Mouse (Mus musculus) cerebellum, adult 18-20 months (tissue): ENCODE measurements at regions not wholly inside any gene's neighbourhood (a gene's known extent, or its start where the extent isn't known, plus 50 kb on each side); places are given as distances from the start of the nearest gene placed in this dataset.

Source experiments
- DNase-seq, 2 experiments: peaks; one replicate each; pipeline ENCODE4 v3.0.0; 2021

DNA sequence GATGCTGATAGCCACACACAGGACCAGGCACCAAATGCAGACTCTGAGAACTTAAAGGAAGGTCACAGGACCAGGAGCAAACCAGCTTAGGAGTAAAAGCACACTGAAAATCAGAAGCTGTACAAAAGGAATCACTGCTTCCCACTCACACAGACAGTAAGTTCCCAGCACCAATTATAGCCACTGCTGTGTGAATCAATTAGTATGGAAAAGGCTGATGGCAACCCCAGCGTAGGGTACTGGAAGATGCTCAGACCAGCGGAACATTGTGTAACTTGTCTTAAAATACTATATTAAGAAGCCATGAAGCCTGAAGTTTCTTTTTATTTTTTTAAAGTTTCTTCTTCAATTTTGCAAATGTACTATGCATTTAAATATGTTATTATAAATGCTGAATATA, 115.8 kb downstream of the Lnpk start:
- DNase-seq = no peak

DNA sequence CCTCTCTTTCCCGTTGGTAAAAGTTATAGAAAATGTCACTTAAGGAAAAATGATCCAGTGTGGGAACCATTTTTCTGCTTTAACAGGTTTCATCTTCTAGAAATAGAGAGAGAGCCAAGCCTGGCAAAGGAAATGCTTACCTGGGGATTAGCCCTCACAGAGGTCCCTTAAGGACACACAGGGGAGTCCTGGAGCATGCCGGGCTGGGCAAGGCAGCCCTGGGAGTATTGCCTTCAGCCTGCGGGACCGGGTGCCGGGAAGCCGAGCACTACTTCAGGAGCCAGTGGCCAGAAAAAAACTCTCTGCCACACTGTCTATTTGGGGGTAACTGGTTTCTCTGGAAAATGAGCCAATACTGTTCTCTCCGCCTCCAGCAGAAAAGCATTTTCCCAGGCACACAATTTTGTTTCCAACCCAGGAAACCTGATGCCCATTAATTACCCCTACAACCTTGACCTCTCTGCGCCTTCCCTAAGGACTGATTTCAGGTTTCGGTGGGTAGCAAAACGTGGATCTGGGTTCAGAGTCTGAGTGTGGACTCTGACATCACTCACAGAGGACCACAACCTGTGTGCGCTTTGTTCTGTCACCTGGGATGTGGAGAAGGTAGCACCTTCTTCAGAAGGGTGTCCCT, 117.9 kb downstream of the Lnpk start:
- no peak for DNase-seq

DNA sequence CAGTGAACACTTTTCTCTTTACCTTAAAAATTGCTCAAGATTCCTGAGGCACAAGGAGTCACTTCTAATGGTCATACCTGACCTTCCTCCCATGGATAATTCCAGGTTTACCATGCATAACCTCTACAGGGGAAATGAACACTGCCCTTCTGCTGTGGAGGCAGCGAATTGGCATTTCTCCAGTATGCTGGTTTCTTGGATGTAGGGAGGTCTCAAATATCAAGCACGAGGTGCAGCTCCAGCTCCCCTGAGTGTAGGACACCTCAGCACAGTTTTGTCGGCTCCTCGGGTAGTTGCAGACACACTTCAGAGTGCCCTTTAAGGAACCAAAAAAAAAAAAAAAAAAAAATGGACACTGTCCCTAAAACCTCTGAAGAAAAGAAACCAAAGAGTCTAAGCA, 124.8 kb downstream of the Lnpk start:
- no peak for DNase-seq

DNA sequence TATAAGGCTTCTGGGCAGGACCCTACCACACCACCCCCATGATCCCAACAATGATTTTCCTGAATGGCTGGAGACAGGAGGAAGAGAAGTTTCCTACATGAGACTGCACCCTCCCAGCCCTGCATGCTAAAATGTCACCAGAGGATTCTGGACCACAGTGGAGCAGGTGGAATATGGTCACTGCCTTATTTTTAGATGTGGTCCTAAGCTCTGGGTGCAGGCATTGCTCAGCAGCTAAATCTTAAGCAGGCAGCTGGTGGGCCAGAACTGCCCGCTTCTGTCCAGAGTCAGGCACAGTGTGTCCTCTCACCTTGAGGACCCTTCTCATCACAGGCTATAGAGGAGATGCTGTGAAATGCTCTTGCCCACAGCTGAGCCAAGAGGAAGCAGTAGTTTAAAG, 126.6 kb downstream of the Lnpk start:
- no peak for DNase-seq

DNA sequence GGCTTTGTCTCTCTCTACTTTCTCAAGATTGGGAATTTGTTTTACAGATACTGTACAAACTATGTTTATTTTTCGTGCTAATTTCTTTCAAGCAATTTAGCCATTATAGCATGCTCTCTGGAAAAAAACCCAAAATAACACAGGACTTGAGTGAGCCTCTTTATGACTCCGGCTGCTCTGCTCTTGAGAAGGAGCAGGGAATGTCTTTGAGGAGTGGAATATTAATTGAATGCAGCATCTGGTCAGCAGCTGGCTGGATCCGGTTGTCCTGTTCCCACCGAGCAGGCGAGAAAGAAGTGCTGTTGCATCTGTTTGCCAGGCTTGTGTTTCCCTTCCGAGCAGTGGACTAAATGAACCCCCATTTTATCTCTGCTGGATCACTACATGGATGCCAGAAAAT, 127.7 kb downstream of the Lnpk start:
- no peak for DNase-seq

DNA sequence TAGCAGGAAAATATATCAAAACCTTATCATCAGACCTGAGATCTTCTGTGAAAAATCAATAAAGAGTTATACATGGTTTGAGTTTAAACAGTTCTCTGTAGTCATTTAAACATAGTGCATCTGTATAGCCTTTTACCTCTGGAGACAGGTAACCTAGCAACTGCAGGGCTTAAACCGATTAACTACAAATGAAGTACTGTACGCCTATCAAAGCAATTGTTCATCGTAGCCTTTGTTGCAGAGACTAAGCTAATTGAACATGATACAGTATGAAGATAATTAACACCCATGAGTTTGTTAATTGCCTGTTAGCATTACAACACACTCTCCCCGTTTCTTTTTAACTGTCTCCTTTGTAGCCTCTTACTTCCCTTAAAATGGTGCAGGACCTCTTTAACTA, 128.2 kb downstream of the Lnpk start:
- DNase-seq = no peak

DNA sequence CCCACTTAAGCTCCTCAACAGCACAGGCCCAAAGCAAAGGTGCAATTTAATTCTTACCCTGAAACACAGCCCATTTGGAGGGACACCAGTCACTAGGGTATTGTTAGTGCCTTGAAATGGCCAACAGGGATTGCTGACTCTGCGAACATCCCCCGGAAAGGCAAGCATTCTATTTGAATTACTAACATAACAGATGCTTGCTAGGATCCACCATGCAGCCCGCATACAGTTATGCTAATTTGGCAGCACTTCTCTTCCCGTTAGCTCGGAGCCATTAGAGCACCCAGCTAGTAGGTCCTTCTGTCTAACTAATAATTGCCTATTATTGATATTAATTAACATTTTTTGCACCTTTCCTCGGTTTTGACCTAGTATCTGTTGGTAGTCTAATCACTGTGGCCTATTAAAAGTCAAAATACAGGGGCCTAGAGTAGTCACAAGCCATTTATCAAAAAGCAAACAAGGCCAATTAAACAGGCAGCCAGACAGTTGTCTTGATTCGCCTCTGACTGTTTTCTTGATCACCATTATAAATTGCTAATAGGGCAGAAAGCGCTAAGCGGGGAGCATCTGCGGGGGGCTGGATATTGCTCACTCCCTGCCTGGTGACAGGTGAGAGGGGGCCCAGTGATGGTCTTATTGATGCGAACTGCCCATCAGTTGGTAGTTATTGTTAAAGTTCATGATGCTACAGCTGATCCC, 129.0 kb downstream of the Lnpk start:
- DNase-seq = no peak

DNA sequence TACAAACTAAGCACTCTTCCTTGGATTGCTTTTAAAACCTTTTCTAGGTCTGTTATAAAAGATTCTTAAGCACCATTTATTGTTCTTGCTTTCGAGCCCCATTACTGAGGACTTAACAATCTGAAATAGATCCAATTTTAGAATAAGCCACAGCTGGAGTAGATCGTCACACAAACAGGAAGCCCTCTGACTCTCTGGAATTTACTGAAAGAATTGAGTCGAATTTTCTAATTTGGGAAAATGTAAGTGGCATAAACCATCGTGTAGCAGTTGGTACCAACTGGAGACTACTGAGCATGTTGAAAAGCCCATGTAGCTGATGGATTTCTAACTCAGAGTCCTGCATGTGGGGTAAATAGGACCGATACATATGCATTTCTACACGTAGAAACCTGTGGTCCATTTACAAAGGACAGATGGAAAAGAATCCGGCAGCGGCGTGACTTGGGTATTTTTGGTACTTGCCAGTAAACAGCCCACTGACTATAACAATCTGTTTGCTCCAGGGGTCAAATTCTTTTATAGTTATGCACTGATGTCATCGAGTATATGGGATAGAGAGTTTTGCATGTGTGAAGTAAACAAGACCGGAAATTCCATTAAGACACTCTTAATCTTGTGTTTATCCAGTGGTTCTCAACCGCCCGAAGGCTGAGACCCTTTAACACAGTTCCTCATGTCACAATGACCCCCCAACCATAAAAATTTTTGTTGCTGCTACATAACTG, 143.9 kb downstream of the Lnpk start:
- DNase-seq = no peak

DNA sequence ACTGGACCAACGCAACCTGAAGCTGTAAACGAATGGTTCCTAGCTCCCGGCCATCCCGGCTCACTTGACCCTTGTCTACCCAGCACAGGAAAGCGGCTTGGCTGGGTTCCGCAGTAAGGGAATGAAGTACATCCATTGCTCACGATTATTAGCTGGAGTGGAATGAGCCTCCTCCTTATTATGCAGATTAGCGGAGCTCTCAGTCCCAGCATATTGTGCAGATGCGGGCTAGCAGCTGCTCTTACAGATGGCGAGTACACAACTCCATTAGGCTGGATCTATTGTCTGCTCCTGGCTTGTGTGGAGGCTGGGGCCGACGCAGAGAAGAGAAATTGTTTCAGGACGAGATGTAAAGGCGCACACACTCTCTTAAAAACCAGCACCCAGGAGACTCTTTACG, 152.5 kb downstream of the Lnpk start:
- DNase-seq = no peak

DNA sequence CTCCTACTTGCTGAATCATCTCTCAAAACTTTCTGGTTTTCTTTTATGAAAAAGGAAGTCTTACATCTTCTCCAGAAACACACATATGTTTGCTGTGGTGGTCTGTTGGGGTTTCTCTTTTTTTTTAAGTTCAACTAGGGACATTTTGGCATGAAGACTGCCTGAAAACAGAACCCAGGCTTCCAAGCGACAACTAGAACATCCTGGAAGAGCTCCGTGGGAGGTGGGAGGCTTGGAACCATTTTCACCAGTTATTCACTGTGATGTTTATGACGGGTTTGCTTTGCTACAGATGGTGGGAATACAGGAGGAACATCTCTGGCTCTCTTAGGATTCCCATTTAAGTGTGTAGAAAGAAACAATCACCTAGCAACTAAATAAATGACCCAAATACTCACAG, 154.5 kb downstream of the Lnpk start:
- no peak for DNase-seq

DNA sequence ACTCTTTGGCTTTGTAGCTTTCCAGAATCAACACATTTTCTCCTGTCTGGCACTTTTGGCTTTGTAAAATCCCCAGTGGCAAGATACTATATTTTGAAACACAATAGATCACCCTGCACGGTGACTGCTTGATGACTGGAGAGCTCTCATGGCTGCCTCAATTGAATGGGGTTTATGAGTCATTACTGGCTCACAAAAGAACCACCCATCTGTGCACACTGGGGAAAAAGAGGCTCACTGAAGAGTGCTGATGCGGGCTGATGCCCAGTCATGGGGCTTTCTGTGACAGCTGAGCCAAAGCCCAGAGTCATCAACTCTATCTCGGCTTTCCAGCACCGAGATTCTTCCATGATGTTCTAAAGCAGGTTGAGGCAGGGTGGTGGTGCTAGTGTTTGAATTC, 163.1 kb downstream of the Lnpk start:
- no peak for DNase-seq

DNA sequence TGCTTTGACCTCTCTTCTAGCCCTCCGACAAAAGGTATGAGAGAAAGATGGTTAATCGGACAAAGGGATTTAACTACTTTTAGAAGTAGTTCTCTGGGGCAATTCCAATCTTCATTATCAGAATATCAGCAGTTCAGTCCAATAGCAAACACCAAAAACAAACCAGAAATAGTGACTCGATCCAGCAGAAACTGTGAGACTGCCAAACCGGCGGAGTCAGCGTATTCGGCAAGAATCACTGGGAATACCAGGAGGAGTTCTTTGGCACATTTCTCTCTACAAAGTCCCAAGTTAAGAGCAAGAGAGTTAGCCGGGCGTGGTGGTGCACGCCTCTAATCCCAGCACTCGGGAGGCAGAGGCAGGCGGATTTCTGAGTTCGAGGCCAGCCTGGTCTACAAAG, 164.5 kb downstream of the Lnpk start:
- DNase-seq = no peak

DNA sequence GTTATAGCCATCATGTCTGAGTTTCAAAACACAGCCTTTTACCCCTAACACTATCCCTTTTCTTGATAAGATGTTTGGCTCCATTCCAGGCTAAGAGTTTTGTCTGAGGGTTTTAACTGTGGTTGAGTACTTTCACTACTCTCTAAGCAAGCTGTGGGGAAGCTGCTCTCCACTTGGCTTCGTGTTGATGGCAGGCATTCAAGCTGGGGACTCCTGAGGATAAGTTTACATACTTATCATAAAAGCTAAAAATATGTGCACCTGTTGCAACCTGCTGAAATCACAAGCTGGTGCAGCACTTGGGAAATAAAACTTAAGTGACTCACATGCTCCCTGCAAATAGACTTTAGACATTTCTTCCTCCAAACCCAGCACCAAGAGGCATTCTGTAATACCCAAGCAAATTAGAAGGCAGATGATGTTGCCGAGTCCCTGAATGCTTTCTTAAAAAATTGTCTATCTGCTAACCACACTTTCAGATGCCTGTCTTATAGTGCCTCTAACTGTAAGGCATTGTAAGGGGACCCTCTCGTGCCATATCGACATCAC, 169.3 kb downstream of the Lnpk start:
- DNase-seq = no peak

DNA sequence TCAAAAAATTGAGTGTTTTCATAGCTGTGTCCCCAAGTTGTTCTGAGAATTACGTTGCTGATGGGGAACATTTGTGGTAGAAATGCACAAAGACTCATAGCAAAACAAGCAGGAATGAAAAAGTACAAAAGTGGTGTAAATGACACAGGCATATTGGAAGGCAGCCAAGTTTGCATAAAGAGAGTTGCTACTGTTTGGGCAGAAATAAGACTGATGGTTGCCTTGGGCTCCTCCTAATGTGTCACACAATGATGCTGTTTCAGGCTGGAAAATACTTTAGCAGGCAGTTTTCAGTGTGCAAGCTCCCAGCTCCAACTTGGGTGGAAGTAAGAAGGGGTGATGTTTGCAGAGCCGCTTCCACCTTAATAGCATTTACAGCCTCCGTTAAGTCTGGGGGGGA, 174.7 kb downstream of the Lnpk start:
- no peak for DNase-seq

DNA sequence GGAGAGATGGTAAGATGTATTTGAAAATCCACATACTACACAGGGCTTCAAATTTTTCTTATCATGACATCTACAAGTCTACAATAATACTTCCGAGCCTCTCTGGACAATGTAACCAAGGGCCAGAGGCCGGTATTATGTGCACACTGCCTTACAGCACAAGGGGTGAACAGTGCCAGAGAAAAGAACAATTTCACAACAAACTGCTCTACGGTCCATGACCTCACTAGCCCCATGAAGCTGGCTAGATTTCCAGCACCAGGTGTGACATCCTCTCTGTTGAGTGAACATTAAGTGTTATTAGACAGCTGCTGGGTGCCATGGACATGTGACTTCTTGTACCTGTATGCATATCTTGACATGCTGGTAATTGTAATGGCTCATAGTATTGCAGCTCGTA, 188.2 kb downstream of the Lnpk start:
- DNase-seq = no peak

DNA sequence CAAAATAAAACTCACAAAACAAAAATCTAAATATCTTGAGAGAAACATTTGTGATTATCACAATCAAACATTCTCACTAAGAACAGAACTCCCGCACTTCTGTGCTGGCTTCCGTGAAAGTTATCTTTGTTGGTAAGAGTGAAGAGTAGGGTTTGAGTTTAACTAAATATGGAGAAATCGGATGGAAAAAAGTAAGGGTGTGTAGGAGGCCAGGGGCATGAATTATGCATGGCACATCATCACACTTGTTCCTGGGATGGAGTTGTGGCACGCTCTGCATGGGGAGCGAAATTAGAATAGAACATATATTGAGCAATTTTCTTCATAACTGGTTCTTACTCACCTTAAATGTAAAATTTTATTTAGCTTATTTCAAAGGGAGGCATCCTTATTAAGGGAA, 191.2 kb downstream of the Lnpk start:
- DNase-seq = no peak

DNA sequence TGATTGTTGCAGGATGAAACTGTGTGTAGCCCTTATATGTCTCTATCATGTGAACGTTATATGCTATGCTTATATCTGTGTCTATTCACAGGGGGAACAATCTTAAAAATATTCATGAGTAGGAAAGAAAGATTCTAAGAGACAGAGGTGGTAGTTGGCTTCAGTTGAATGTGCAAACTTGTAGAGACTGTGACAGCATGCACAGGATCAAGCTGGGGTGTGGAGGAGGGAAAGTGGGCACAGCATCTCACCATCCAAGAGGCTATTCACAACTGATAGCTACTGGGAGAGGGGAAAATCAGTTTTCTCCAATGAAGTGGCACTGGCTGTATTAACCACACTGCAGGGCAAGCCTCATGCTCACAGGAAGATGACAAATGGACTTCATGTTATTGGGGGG, 194.3 kb downstream of the Lnpk start:
- DNase-seq = no peak

DNA sequence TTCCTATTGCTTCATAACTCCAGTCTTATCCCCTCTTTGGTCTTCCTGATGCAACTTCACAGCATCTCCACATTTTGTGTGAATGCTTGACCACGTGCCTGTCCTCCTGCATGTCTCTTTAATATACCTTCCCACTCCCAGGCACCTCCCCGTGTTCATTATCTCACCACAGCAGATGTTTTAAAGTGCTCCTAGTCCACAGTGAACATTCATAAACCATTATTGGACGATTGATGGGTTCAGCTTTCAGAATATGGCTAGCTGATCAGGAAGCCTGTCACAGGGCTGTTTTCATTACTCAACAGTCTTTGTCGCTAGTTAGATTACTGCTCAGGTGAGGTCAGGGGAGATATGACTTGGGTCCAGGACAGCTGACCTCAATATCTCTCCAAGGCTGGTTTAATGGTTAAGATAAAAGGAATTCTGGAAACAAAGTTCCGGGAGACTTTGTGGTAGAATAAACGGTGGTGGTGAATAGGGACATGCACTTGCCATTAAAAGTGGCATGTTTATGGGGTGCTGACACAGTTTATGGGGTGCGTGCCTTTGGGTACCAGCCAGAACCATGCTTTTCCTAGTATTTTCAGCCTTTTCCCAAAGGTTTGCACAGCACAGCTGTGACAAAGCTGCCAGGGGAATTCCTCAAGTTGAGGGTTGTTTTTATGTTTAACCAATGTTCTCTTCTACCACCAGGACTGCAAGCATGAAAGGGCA, 198.5 kb downstream of the Lnpk start:
- no peak for DNase-seq

DNA sequence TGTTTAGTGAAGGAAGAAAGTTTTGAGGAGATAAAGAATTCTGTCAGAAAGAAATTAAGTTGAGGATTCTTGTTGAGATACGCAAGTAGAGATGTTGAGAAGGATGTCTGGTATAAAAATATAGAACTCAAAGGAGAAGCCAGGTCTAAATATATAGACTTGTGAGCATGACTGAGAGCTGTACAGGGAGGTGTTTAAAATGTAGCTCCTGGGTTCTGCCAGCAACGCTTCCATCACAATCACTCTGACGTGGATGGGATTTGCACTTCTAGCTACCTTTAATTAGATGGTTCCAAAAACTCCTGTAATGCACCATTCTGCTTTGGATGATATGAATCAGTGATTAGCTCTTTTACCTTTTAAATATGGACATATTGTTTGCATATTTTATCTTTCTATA, 200.5 kb downstream of the Lnpk start:
- DNase-seq = no peak

DNA sequence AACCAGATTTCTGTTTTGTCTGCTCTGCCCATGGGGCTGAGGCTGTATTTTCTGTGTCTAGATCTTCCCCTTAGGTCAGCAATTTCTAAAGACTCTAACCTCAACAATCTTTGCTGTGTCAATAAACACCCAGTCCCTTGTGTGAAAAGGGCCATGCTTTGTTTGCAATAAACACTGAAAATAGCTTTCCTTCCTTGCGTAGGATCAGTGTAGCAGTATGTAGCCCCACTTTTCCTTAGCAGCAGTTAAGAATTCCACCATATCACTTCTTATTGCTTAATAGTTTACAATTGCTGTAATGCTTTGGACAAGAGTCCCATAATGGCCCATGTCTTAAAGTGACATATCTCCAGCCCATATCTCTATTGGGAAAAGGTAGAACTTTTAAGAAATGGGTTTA, 205.3 kb downstream of the Lnpk start:
- DNase-seq = no peak

DNA sequence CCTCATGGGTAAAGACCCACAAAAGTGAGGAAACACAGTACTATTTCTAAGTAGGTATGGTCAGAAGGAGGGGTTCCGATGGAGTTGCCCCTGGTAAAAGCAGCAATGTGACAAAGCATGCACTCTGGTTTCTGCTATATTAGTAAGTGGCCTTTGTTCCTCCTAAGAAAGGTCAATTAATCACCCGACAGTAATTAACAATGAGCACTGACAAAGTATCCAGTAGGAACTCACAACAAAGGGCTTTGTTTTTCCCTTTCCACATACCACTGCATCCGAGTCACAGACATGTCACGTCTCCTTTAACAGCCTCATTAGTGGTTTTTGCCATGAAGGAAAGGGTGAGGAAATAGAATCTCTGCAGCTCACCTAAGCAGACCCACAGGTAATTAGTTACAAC, 206.2 kb downstream of the Lnpk start:
- DNase-seq = no peak

DNA sequence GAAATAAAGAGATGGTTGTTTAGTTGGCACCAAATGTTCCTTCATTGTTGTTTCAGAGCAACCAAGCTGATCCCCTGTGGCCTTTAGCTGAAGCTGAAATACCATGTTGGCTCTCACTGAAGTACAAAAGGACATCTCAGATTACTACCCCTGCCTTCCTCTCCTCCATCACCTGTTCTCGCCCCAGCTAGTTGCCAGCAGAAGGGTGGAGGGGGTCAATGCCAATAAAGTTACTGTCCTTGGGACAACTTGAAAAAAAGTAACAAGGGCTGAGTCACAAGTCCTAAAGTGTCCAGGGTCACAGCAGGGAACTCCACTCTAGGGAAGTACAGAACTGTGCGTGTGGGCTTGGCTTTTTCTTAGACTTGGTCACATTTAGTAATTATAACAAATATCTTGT, 216.0 kb downstream of the Lnpk start:
- DNase-seq = no peak

DNA sequence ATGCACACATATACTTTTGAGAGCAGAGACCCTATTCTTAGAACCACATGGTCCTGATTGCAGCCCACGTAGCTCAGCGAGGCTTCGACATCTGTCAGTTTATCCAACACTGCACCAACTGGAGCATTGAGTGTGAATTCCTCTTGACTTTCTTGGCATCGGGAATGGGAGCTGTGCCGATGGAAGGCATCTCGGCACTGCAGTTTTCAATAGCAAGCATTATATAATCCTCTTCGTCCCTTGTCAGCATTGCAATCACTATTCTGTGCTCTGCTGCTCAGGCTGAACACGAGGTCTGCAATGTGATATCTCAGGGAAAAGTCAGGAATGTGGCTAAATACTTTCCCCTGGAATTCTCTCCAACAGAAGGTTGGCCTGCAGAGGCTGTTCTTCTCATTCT, 224.6 kb downstream of the Lnpk start:
- DNase-seq = no peak

DNA sequence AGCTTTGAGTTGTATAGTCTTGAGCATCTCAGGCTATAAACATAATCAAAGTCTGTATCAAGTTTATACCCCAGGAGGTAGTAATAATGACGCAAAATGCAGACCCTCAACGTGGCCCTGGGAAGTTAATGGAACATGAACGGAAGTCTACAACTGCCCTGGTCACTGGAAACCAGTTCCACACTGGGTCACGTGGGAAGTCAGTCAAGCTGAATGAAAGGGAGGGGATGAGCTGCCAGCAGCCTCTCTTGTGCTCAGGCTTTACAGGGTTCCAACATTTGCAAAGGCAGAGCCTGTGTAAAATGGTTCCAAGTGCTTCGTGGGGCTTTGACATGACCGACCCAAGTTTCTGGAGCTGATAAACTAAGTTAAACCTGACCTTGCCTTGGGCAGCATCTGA, 229.4 kb downstream of the Lnpk start:
- no peak for DNase-seq
